Mouse (Mus musculus): Measurements from ENCODE around the gene Pnmt. TPM values are rescaled to one million over a fixed set of nuclear protein-coding genes. Genes with fewer than 3 reads are reported as not detected.

The Pnmt gene
- total and polyA plus RNA-seq, 3 experiments, result not detected

- peaks cover 15 to 37% of the 10 kb centered on the region in 2 experiments for H3K36me3 ChIP-seq (replicated peaks in 1 of 2; ENCODE audit: control insufficient read depth in 1 of 2, insufficient read depth in 1 of 2, low read length in 1 of 2)
- no peak overlapping the region for H3K4me2 ChIP-seq (ENCODE audit: insufficient read depth, low read depth, poor library complexity, severe bottlenecking)
- H3K79me2 ChIP-seq (replicated peaks; ENCODE audit: control insufficient read depth, extremely low read depth, insufficient read depth, poor library complexity, severe bottlenecking), result no peaks in the 10 kb centered on the region
- no peak for DNase-seq (ENCODE audit: extremely low read depth)
- peaks cover 0 to 3% of the 10 kb centered on the region in 2 experiments; a peak in 2 of 4 replicates for H3K4me1 ChIP-seq (ENCODE audit: control insufficient read depth in 1 of 2, insufficient read depth in 2 of 2)
- TF ChIP-seq CHD1 (IDR thresholded peaks at IDR 0.05; ENCODE audit: low read depth, low read length) (no peak), JUND (conservative IDR thresholded peaks at IDR 0.05; ENCODE audit: low read depth, low read length) (no peak), MEF2A (IDR thresholded peaks at IDR 0.05; ENCODE audit: borderline replicate concordance, low read depth, low read length) (no peak), E2F4 (IDR thresholded peaks at IDR 0.05; ENCODE audit: insufficient replicate concordance, low read depth, low read length) (no peak), USF1 (IDR thresholded peaks at IDR 0.05; ENCODE audit: low read depth, low read length) (no peak), POLR2A (IDR thresholded peaks at IDR 0.05; ENCODE audit: low read depth, low read length) (no peak), IRF4 (IDR thresholded peaks at IDR 0.05; ENCODE audit: low read depth, low read length) (no peak), ZNF384 (IDR thresholded peaks at IDR 0.05; ENCODE audit: low read depth, low read length) (no peak), ZC3H11A (IDR thresholded peaks at IDR 0.05; ENCODE audit: low read depth, low read length) (no peak), ZMIZ1 (IDR thresholded peaks at IDR 0.05; ENCODE audit: low read depth, low read length) (no peak), CTCF (conservative IDR thresholded peaks at IDR 0.05 in 1 of 2, IDR thresholded peaks at IDR 0.05 in 1 of 2; ENCODE audit: low read depth in 2 of 2, low read length in 2 of 2) (no peak), HCFC1 (IDR thresholded peaks at IDR 0.05; ENCODE audit: low read depth, low read length) (no peak)
- dilution Hi-C loops (cut with MboI; ENCODE audit: extremely low pct_ligation_motif_present, extremely low pct_unique_long_range_greater_than_20kb, low sequenced_read_pairs), result no loop called here
- no peak overlapping the region for H3K27ac ChIP-seq (ENCODE audit: insufficient read depth, low read depth)
- no peaks in the 10 kb centered on the region for H3K9me3 ChIP-seq (replicated peaks; ENCODE audit: low read length)
- in situ Hi-C loops (cut with MboI; ENCODE audit: low pct_ligation_motif_present, low pct_unique_long_range_greater_than_20kb, low sequenced_read_pairs), result no loop called here
- peaks cover 7% of the 10 kb centered on the region for H3K27me3 ChIP-seq (replicated peaks)
- H3K4me3 ChIP-seq (replicated peaks in 1 of 3; ENCODE audit: low read depth in 2 of 3, low read length in 2 of 3, poor library complexity in 1 of 3), result no peak overlapping the region
- H3K9ac ChIP-seq (ENCODE audit: insufficient read depth, low read depth), result no peak overlapping the region
Observed at GRCm38 (mm10) chr11:98384216-98384615, 2.0 kb upstream of the Pnmt start.

DNA sequence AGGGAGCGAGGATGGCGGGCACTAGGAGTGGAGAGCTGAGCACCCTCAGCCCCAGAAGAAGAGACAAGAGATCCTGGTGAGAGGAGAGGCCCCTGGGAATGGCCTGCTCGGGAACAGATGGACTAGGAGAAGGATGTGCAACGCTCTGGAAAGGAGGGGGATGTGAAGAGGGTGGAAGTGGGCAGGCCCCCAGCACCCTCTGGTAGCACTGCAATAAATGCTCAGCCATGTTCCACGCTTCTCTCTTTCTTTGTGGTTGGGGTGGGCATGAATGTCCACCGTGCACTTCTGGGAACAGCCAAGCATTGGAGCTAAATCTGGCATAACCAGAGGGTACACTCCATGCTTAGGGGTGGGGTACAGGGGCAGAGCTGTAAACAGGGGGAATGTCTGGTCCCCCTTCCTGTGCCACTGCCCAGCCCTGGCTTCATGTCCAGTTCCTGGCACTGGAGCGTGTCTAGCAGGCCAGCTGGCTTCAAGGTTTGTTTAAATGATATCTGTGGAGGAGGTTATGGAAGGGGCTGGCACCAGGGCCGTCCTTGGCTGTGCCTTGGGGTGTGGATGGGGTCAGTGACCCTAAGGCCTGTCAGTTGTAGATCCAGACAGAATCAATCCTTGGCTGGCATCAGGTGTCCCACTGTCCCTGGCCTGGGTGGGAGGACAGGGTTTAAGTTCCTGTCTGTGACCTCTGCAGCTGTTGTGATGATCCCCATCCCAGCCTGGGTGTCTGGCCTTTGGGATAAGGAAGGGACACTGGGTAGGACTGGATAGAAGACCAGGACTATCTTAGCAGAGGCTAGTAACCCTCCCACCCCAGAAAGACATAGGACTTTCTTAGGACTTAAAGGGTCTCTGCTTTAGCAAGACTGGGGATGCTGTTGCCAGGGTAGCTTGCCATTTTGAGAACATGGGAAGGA, 1.3 kb upstream of the Pnmt start:
- no peak for DNase-seq (ENCODE audit: extremely low read depth)
- Histone ChIP-seq H3K4me2 (ENCODE audit: insufficient read depth, low read depth, poor library complexity, severe bottlenecking) (no peak overlapping the region), H3K4me3 (replicated peaks in 1 of 3; ENCODE audit: low read depth in 2 of 3, low read length in 2 of 3, poor library complexity in 1 of 3) (no peak overlapping the region), H3K4me1 (ENCODE audit: control insufficient read depth in 1 of 2, insufficient read depth in 2 of 2) (peaks cover 0 to 10% of the 10 kb centered on the region in 2 experiments; a peak in 2 of 4 replicates), H3K9ac (ENCODE audit: insufficient read depth, low read depth) (no peak overlapping the region), H3K79me2 (replicated peaks; ENCODE audit: control insufficient read depth, extremely low read depth, insufficient read depth, poor library complexity, severe bottlenecking) (no peaks in the 10 kb centered on the region), H3K27ac (ENCODE audit: insufficient read depth, low read depth) (no peak overlapping the region), H3K27me3 (replicated peaks) (peaks cover 7% of the 10 kb centered on the region), H3K36me3 (replicated peaks in 1 of 2; ENCODE audit: control insufficient read depth in 1 of 2, insufficient read depth in 1 of 2, low read length in 1 of 2) (peaks cover 8 to 30% of the 10 kb centered on the region in 2 experiments), H3K9me3 (replicated peaks; ENCODE audit: low read length) (no peaks in the 10 kb centered on the region)
- dilution Hi-C loops (cut with MboI; ENCODE audit: extremely low pct_ligation_motif_present, extremely low pct_unique_long_range_greater_than_20kb, low sequenced_read_pairs), result no loop called here
- in situ Hi-C loops (cut with MboI; ENCODE audit: low pct_ligation_motif_present, low pct_unique_long_range_greater_than_20kb, low sequenced_read_pairs), result no loop called here
- TF ChIP-seq NELFE (IDR thresholded peaks at IDR 0.05; ENCODE audit: low read depth, low read length) (no peak), POLR2A (IDR thresholded peaks at IDR 0.05; ENCODE audit: low read depth, low read length) (no peak), ZKSCAN1 (IDR thresholded peaks at IDR 0.05; ENCODE audit: borderline replicate concordance, low read depth, low read length) (no peak), CHD1 (IDR thresholded peaks at IDR 0.05; ENCODE audit: low read depth, low read length) (no peak), E2F4 (IDR thresholded peaks at IDR 0.05; ENCODE audit: insufficient replicate concordance, low read depth, low read length) (no peak), USF1 (IDR thresholded peaks at IDR 0.05; ENCODE audit: low read depth, low read length) (no peak), JUND (conservative IDR thresholded peaks at IDR 0.05; ENCODE audit: low read depth, low read length) (no peak), MAZ (IDR thresholded peaks at IDR 0.05; ENCODE audit: low read depth, low read length) (no peak), TCF12 (IDR thresholded peaks at IDR 0.05; ENCODE audit: low read depth, low read length) (no peak), SMC3 (IDR thresholded peaks at IDR 0.05; ENCODE audit: low read depth, low read length) (no peak), GABPA (IDR thresholded peaks at IDR 0.05; ENCODE audit: insufficient replicate concordance, low read depth, low read length) (no peak), MXI1 (IDR thresholded peaks at IDR 0.05; ENCODE audit: low read depth, low read length) (no peak), MYC (IDR thresholded peaks at IDR 0.05; ENCODE audit: low read depth, low read length) (no peak), ETS1 (conservative IDR thresholded peaks at IDR 0.05; ENCODE audit: low read depth, low read length) (no peak), ZMIZ1 (IDR thresholded peaks at IDR 0.05; ENCODE audit: low read depth, low read length) (no peak), MAFK (IDR thresholded peaks at IDR 0.05; ENCODE audit: insufficient replicate concordance, low read length) (no peak)

Data from CH12.LX (cell line).